Mouse (Mus musculus) CH12.LX (cell line): Measurements from ENCODE around the gene Ccdc146. TPM values are rescaled to one million over a fixed set of nuclear protein-coding genes. Genes with fewer than 3 reads are reported as not detected.
A peak's percentile ranks its signal among the peaks of the same experiment; 100 is the strongest.

ENCODE experiments used
- DNase-seq: peaks from one replicate; pipeline ENCODE4 v3.0.0-alpha.2; 2013; ENCODE audit errors: extremely low read depth
- H3K27ac ChIP-seq: 2 replicates; pipeline ENCODE4 v1.5.1; 2012; ENCODE audit warnings: low read depth, mild to moderate bottlenecking, control low read depth, moderate library complexity; ENCODE audit not compliant: insufficient read depth
- H3K27me3 ChIP-seq: replicated peaks from 2 replicates; pipeline ENCODE3; 2012; ENCODE audit warnings: inconsistent platforms
- H3K36me3 ChIP-seq, 2 experiments: replicated peaks in 1 of 2; 2 replicates each; pipeline versions ENCODE3 to v1.6.1; 2012; ENCODE audit warnings: inconsistent platforms in 1 of 2, low read length in 1 of 2, mild to moderate bottlenecking in 1 of 2, mixed read lengths in 1 of 2, moderate library complexity in 1 of 2; ENCODE audit not compliant: control insufficient read depth in 1 of 2, insufficient read depth in 1 of 2
- H3K4me1 ChIP-seq, 2 experiments: 2 replicates each; pipeline ENCODE4 v1.6.1; 2012; ENCODE audit warnings: inconsistent platforms in 1 of 2, moderate library complexity in 1 of 2; ENCODE audit not compliant: insufficient read depth in 2 of 2, control insufficient read depth in 1 of 2
- H3K4me2 ChIP-seq: 2 replicates; pipeline ENCODE4 v1.6.1; 2012; ENCODE audit warnings: low read depth, mild to moderate bottlenecking, control low read depth; ENCODE audit not compliant: poor library complexity, insufficient read depth, severe bottlenecking
- H3K4me3 ChIP-seq, 3 experiments: fragments of 150-350 bp in 1 of 3; sonication (generic) in 1 of 3; replicated peaks in 1 of 3; 2 replicates each; pipeline versions ENCODE3 to v1.5.1; 2011 to 2012; ENCODE audit warnings: low read depth in 2 of 3, low read length in 2 of 3, mild to moderate bottlenecking in 2 of 3, moderate library complexity in 2 of 3, control low read depth in 1 of 3, improper control_type of control experiment in 1 of 3, inconsistent platforms in 1 of 3, mixed read lengths in 1 of 3; ENCODE audit not compliant: poor library complexity in 1 of 3
- H3K79me2 ChIP-seq: replicated peaks from 2 replicates; pipeline ENCODE4 v1.6.1; 2012; ENCODE audit warnings: mild to moderate bottlenecking, moderate library complexity; ENCODE audit not compliant: control insufficient read depth, poor library complexity, insufficient read depth, severe bottlenecking; ENCODE audit errors: extremely low read depth
- H3K9ac ChIP-seq: 2 replicates; pipeline ENCODE4 v1.6.1; 2012; ENCODE audit warnings: low read depth, mild to moderate bottlenecking, control low read depth, moderate library complexity; ENCODE audit not compliant: insufficient read depth
- H3K9me3 ChIP-seq: replicated peaks from 2 replicates; pipeline ENCODE3; 2012; ENCODE audit warnings: low read length, inconsistent platforms, mixed read lengths
- CHD1 ChIP-seq: IDR thresholded peaks from 2 replicates; pipeline ENCODE4 v1.6.1; 2012; ENCODE audit warnings: low read depth, low read length, improper control_type of control experiment, inconsistent platforms
- CTCF ChIP-seq, 2 experiments: IDR thresholded peaks in 1 of 2; conservative IDR thresholded peaks in 1 of 2; 2 replicates each; pipeline ENCODE4 v1.5.1; 2011 to 2012; ENCODE audit warnings: low read depth in 2 of 2, low read length in 2 of 2, improper control_type of control experiment in 1 of 2, inconsistent platforms in 1 of 2, mild to moderate bottlenecking in 1 of 2, moderate library complexity in 1 of 2
- EP300 ChIP-seq: IDR thresholded peaks from 2 replicates; pipeline ENCODE4 v1.6.1; 2011; ENCODE audit warnings: low read length, improper control_type of control experiment
- IRF4 ChIP-seq: IDR thresholded peaks from 2 replicates; pipeline ENCODE4 v1.6.1; 2014; ENCODE audit warnings: low read depth, mild to moderate bottlenecking, inconsistent platforms, low read length, improper control_type of control experiment
- MAX ChIP-seq: IDR thresholded peaks from 2 replicates; pipeline ENCODE4 v1.6.1; 2011; ENCODE audit warnings: low read length, improper control_type of control experiment
- MYC ChIP-seq: IDR thresholded peaks from 2 replicates; pipeline ENCODE4 v1.6.1; 2011; ENCODE audit warnings: low read depth, mild to moderate bottlenecking, improper control_type of control experiment, low read length
- PAX5 ChIP-seq: IDR thresholded peaks from 2 replicates; pipeline ENCODE4 v1.6.1; 2012; ENCODE audit warnings: low read length, inconsistent platforms, mixed read lengths
- POLR2AphosphoS2 ChIP-seq: IDR thresholded peaks from 2 replicates; pipeline ENCODE4 v1.6.1; 2011; ENCODE audit warnings: low read depth, low read length, improper control_type of control experiment
- RAD21 ChIP-seq: IDR thresholded peaks from 2 replicates; pipeline ENCODE4 v1.6.1; 2011; ENCODE audit warnings: low read depth, mild to moderate bottlenecking, low read length, improper control_type of control experiment, moderate library complexity
- RCOR1 ChIP-seq: conservative IDR thresholded peaks from 2 replicates; pipeline ENCODE4 v1.6.1; 2012; ENCODE audit warnings: low read depth, mild to moderate bottlenecking, inconsistent platforms, low read length, improper control_type of control experiment
- SIN3A ChIP-seq: IDR thresholded peaks from 2 replicates; pipeline ENCODE4 v1.6.1; 2012; ENCODE audit warnings: low read length, improper control_type of control experiment, inconsistent platforms
- SMC3 ChIP-seq: IDR thresholded peaks from 2 replicates; pipeline ENCODE4 v1.6.1; 2011; ENCODE audit warnings: low read depth, low read length, improper control_type of control experiment
- ZC3H11A ChIP-seq: IDR thresholded peaks from 2 replicates; pipeline ENCODE4 v1.6.1; 2012; ENCODE audit warnings: low read depth, mild to moderate bottlenecking, inconsistent platforms, low read length, improper control_type of control experiment
- dilution Hi-C: fragments of 300-500 bp; cut with MboI; formaldehyde crosslinking; loops from 2 replicates; pipeline ENCODE4 v1.14.3; 2020; ENCODE audit warnings: low sequenced_read_pairs; ENCODE audit not compliant: extremely low pct_unique_long_range_greater_than_20kb, extremely low pct_ligation_motif_present
- in situ Hi-C: fragments of 300-500 bp; cut with MboI; formaldehyde crosslinking; loops from 3 replicates; pipeline ENCODE4 v1.14.3; 2019; ENCODE audit warnings: low sequenced_read_pairs, low pct_ligation_motif_present, low pct_unique_long_range_greater_than_20kb, mixed read lengths
- polyA plus RNA-seq: library from polyadenylated mRNA; unstranded; fragments of >175 nt; gene quantifications from 2 replicates; pipeline ENCODE4 v1.2.1, GENCODE M21; 2012; ENCODE audit warnings: low read depth; ENCODE audit not compliant: insufficient read length
- total RNA-seq, 2 experiments: library from RNA; depleted of rRNA; stranded (reverse); fragments of 300-350 nt in 1 of 2; fragments of >200 nt in 1 of 2; gene quantifications; 2 replicates each; pipeline ENCODE4 v1.2.3; 2012 to 2014

The Ccdc146 gene
- total and polyA plus RNA-seq, 3 experiments: 0.17 to 0.21 TPM; not detected in 1

- H3K27ac ChIP-seq: no peak overlapping the region
- DNase-seq: no peak
- H3K36me3 ChIP-seq: peaks cover 5 to 9% of the 10 kb centered on the region in 2 experiments
- peaks cover 4 to 15% of the 10 kb centered on the region in 2 experiments for H3K4me1 ChIP-seq
- dilution Hi-C loops (no loop called here), in situ Hi-C loops (loop anchor here (5.0 kb wide), 1 partner anchor 161 kb away; no protein-coding TSS in a partner anchor)
- peak overlapping the region; percentile 68; the same call in 1 of the 2 replicates for H3K9ac ChIP-seq
- H3K9me3 ChIP-seq: no peaks in the 10 kb centered on the region
- H3K4me2 ChIP-seq: peak overlapping the region; percentile 99
- peak overlapping the region; percentile 81 to 99 (median 91) for H3K4me3 ChIP-seq
- TF ChIP-seq MAX (0 out of 2 replicates have a peak, but pooled peaks have one; percentile 47), MYC (peak; percentile 36; the same call in 1 of the 2 replicates), CHD1 (no peak), IRF4 (peak; percentile 46; the same call in 1 of the 2 replicates), EP300 (peak; percentile 31; the same call in 1 of the 2 replicates), POLR2AphosphoS2 (no peak), SIN3A (0 out of 2 replicates have a peak, but pooled peaks have one; percentile 46)
- H3K79me2 ChIP-seq: peaks cover 21% of the 10 kb centered on the region
- no peaks in the 10 kb centered on the region for H3K27me3 ChIP-seq
Measured at GRCm38 (mm10) chr5:21426666-21427065, 2.2 kb upstream of the Ccdc146 start.

GRCm38 (mm10) chr5:21420609-21421008 lies 3.9 kb downstream of the Ccdc146 start:
- peak; percentile 68 for DNase-seq
- dilution Hi-C loops: no loop called here
- H3K4me1 ChIP-seq: peaks cover 3 to 12% of the 10 kb centered on the region in 2 experiments; a peak in 2 of 4 replicates

GRCm38 (mm10) chr5:21418613-21419012 lies 5.9 kb downstream of the Ccdc146 start:
- H3K36me3 ChIP-seq: no peaks in the 10 kb centered on the region
- no peak overlapping the region for H3K27ac ChIP-seq
- dilution Hi-C loops (no loop called here), in situ Hi-C loops (loop anchor here (25.0 kb wide), 1 partner anchor 381 kb away; no protein-coding TSS in a partner anchor)
- no peak overlapping the region for H3K4me2 ChIP-seq
- H3K9me3 ChIP-seq: peaks cover 2% of the 10 kb centered on the region
- H3K4me1 ChIP-seq: peaks cover 16 to 19% of the 10 kb centered on the region in 2 experiments
- no peaks in the 10 kb centered on the region for H3K27me3 ChIP-seq
- H3K9ac ChIP-seq: no peak overlapping the region
- no peak for DNase-seq
- no peaks in the 10 kb centered on the region for H3K79me2 ChIP-seq
- no peak overlapping the region for H3K4me3 ChIP-seq
- no peak for TF ChIP-seq PAX5
- no peak for TF ChIP-seq RCOR1
- no peak for TF ChIP-seq RAD21

More at GRCm38 (mm10) chr5:21420609-21421008, 3.9 kb downstream of the Ccdc146 start:
- Histone ChIP-seq H3K27me3 (no peaks in the 10 kb centered on the region), H3K9me3 (peaks cover 2% of the 10 kb centered on the region), H3K27ac (no peak overlapping the region), H3K9ac (no peak overlapping the region), H3K79me2 (peaks cover 1% of the 10 kb centered on the region; the same call in 1 of the 2 replicates), H3K36me3 (no peaks in the 10 kb centered on the region), H3K4me3 (no peak overlapping the region), H3K4me2 (no peak overlapping the region)
- TF ChIP-seq MYC: no peak
- peak; percentile 88 for TF ChIP-seq RAD21
- TF ChIP-seq ZC3H11A: peak; percentile 88
- peak in 1 of 2 experiments; percentile 86; a peak in 2 of 4 replicates for TF ChIP-seq CTCF (conservative IDR thresholded peaks at IDR 0.05 in 1 of 2, IDR thresholded peaks at IDR 0.05 in 1 of 2; ENCODE audit: low read depth in 2 of 2, low read length in 2 of 2)
- peak; percentile 97 for TF ChIP-seq SMC3
- in situ Hi-C loops: loop anchor here (5.0 to 25.0 kb wide), 3 partner anchors 88 to 383 kb away; no protein-coding TSS in a partner anchor
